Mouse (Mus musculus) T-helper 17 cell (primary cell): ENCODE results near the gene Dnah5.

Source experiments
- in situ Hi-C, 2 experiments: fragments of 300-600 bp; cut with MboI, MseI; formaldehyde crosslinking; loops; 1 replicate in 1 of 2; 2 replicates in 1 of 2; pipeline ENCODE4 v1.15.1; 2025; ENCODE audit warnings: high pct_unique_total_duplicates in 2 of 2

Gene Dnah5

DNA sequence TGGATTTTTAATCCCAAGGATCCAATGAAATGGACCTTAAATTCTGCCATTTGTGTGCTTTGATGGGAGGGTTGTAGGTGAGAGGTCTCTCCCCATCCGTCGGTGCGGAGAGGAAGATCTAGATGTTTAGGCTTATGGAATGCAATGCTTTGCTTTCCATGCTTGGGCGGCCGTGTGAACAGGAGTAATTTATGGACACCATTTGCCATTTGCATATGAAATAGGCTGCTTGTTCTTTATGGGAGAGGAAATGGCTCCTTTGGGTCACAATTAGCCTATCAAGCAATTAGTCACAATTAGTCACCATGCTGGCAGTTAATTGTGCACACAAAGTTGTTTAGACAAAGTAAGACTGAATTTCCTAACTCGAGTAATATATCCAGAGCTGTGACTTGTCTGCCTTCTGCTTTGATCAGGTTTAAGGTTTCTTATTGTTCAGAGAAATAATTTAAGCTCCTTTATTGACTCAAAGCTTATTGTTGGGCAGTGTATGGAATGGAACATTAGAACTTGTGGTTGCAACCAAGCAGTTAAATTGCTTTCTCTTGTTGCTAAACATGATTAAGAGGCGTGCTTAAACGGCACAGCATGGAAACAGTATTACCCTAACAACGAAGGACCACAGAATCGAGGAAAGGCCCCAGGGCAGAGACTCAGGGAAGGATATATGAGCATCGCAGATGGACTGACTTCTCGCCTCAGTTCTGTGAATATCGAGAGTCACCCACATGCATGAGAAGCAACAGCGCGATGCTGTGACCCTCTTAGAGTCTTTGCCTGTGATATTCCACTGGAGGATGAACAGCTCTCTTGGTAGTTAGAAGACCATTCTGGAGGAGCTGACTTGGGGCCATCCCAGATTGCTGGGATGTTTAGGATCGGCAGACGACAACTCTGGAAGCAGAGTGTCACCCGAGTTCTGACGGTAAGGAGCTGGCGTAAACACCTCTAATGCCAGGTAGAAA lies at the start of gene Dnah5:
Dnah5 (plus strand) TSS at position 642 of the 965 bp plus-strand sequence.
- in situ Hi-C loops = loop anchor here in 1 of 2 experiments (5.0 kb wide), 1 partner anchor 109 kb away; no protein-coding TSS in a partner anchor

DNA sequence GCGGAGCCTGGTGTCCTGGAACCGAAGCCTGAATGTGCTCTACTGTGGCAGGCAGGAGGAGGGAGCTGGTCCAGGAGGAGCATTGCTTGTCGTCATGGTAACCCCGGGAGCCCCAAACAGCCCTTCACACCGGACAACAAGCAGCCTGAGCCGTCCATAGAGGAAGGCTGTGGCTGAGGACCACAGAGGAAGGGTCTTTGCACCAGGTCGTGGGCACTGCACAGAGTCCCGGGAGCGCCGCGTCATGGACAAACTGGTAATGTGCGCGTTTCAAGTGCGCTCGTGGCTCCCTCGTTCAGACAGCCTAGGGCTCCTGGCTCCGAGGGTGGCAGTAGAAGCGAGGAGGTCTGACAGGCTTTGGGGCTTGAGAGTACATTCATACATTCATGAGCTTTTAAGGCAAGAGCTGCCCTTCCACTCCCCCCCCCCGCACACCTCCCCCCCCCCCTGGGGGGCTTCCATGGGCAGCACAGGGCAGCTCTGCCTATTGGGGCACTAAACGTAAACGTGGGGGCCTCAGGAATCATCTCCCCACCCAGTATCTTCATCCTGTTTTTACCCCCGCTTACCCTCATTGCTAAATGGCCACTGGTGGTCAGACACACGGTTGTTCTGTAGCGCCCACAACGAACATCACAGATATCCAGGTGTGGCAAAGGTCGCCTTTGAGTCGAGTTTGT lies 48.6 kb upstream of the Dnah5 start:
- in situ Hi-C loops = no loop called here

DNA sequence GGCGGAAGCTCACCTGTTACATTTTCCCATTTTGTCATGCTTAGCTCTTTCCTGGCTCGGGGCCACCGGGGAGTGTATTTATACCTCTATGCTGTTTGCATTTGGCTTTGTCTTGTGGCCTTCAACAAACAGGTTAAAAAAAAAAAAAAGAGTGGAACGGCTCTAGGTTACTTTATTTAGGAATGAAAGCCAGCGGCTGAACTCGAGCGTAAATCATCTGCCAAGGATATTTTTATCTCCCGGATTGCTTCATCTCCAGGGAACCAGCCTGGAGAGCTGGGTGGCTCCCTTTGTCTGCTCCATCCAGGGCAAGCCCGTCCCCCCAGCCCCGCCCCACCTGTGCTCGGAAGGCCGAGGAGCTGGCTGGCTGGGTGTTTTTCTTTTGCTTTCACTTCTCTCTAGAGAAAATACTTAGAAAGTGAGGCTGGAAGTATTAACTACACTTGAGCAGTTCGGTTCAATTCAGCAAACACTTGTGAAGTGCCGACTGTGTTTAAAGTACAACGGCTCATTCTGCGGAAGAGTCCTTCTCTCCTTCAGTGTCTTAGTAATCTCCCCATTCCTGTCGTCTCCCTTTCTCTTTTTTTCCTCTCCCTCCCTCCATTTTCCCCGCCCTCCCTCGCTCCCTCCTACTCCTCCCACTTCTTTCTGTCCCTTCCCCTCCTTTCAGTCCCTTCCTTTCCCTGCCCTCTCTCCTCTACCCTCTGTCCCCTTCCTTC lies 44.6 kb upstream of the Dnah5 start:
- in situ Hi-C loops = no loop called here

DNA sequence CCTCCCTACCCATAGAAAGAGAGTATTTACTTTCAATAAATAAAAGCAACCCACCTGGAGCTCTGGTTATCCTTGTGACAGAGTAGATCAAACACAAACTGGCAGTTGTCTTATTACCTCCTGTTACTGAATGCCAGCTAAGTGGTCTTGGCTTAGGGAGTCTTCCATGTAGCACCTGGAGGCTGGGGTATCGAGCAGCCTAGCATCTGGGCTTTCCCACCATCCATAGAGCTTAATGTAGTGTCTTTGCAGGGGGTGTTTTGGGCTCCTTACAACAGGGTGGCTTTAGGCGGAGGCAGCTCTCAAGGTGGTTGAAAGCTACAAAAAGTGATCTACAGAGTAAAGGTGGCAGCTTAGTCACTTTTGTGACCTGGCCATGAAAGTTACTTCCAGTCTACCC lies 41.3 kb upstream of the Dnah5 start:
- in situ Hi-C loops = loop anchor here in 1 of 2 experiments (5.0 kb wide), 1 partner anchor 75 kb away; no protein-coding TSS in a partner anchor

DNA sequence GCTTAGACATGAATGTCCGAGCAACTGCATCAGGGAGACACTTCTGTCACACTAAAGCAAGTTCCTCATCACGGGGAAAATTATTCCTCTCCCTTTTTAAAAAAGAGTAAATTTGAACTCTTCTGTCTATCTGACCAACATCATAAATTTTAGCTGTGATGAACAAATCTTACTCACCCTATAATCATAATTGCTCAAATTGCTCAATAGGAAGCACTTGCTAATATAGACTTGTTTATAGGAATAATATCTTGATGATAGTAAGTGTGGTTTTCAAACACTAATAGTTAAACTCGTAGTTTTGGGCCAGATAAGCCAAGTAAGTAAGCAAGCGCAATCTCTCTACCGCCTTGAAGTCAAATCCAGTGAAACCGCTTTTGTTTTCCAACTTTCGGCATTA lies 38.3 kb upstream of the Dnah5 start:
- in situ Hi-C loops = no loop called here

DNA sequence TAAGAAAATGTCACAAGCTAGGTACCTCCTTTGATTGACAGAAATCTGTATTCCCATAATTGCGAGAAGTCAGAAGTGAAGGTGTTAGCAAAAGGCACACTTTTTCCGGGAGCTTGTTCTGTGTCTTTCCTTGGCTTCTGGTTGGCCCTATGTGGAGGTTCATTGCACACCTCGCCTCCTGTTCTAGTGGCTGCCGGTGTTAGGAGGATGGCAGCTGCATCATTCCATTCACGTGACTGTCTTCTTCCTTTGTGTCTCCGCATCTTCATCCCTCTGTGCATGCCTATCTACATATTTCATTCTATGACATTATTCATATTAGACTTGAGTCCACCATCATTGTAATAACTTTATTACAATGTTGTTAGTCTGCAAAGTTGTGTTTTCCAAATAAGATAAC lies 37.5 kb upstream of the Dnah5 start:
- in situ Hi-C loops = no loop called here

DNA sequence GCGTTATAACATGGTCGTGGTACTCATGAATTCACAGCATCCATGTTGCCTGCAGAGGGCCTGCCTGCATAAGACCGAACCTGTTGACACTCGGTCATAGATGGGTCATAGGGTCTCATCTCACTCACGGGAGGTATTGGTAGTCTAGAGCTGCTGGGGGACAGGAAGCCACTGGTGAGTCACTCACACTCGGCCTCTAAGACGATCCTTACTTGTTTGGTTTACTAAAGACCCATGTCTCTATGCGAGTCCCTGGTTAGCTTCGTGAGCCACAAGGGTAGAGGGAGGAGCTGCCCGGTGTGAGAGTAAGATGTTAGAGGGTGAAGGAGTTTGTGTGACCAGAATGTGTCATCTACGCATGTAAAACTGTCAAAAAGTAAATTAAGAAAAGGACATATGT lies 24.6 kb upstream of the Dnah5 start:
- in situ Hi-C loops = loop anchor here (5.0 kb wide), 3 partner anchors 267 to 427 kb away; no protein-coding TSS in a partner anchor

DNA sequence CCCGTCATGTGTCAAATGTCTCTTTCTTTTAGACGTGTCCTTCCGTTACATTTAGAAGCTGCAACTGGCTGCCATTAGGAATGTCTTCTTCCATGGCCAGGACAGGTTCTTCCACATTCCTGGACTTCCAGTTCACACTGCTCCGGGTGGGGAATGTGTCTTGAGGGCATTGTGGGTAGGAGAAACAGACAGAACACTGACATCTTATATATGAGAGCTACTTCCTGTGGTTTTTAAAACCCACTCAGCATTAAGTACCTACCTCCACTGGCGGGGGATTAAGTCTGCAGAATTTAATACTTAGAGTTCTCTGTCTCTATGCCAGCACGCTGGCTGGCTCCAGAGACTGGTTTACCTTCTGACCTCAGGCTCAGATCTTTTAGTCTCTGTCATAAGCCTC lies 24.0 kb upstream of the Dnah5 start:
- in situ Hi-C loops = loop anchor here (5.0 kb wide), 3 partner anchors 267 to 427 kb away; no protein-coding TSS in a partner anchor

DNA sequence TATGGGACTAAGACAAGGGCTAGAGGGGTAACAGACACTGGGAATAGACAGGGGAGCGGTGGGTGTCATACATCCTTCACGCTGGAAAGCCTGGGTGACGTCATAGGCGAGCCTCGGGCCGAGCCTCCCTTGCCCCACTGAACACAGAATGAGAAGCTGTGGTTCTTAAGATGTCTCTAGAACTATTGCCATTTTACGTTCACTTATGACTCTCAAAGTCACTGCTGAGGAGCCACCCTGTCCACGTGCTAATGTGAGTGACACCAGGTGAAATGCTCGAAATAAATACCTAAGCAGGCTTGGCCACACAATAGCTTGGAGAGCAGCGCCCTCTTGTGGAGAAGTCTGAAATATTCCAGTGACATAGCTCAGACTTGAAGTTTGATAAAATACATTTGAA lies 21.7 kb upstream of the Dnah5 start:
- in situ Hi-C loops = loop anchor here in 1 of 2 experiments (5.0 kb wide), 2 partner anchors 100 to 260 kb away; no protein-coding TSS in a partner anchor

DNA sequence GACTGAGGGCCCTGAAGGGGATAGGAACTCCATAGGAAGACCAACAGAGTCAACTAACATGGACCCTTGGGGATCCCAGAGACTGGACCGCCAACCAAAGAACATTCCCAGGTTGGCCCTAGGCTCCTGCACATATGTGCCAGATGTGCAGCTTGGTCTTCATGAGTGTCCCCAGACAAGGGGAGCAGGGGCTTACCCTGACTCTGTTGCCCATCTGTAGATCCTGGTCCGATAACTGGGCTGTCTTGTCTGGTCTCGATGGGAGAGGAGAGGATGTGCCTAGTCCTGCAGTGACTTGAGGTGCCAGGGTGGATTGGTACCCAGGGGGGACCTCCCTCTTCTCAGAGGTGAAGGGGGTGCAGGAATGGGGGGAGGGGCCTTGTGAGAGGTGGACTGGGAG lies 21.0 kb upstream of the Dnah5 start:
- in situ Hi-C loops = loop anchor here in 1 of 2 experiments (5.0 kb wide), 2 partner anchors 100 to 260 kb away; no protein-coding TSS in a partner anchor

DNA sequence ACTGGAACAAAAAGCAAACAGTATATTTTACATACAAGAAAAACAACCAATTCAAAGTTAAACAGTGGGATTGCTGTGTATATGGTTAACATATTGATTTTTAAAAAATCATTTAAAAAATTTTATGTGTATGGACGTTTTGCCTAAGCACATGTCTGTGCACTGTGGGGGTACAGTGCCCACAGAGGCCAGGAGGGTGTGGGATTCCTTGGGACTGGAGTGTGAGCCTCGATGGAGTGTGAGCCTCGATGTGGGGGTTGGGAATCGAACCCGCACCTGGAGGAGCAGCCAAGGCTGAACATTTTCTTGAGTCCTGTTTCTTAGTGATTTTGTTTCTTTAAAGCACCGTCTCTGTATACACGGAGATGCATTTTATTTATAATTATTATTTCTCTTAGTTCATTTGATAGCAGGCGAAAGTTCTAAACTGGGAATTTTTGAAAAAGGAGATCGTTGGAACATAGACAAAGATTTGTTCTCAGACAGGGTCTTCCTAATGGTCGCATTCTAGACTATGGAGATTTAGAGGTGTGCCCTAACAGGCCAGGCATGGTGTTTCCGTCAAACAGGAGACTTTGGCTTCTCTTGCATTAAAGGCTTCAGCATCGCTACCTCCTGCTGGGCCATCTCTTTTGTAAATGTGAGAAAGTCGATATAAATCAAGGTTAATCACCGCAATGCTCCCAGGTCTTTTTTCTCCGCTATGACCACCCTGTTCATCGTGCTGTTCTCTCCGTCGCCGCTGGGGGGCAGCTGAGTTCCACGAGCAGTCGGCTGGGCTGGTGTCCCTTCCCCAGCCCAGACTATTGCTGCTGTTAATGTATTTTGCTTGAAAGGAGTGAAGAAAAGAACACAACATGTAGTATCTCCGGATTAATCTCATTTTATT lies 15.8 kb upstream of the Dnah5 start:
- in situ Hi-C loops = no loop called here

DNA sequence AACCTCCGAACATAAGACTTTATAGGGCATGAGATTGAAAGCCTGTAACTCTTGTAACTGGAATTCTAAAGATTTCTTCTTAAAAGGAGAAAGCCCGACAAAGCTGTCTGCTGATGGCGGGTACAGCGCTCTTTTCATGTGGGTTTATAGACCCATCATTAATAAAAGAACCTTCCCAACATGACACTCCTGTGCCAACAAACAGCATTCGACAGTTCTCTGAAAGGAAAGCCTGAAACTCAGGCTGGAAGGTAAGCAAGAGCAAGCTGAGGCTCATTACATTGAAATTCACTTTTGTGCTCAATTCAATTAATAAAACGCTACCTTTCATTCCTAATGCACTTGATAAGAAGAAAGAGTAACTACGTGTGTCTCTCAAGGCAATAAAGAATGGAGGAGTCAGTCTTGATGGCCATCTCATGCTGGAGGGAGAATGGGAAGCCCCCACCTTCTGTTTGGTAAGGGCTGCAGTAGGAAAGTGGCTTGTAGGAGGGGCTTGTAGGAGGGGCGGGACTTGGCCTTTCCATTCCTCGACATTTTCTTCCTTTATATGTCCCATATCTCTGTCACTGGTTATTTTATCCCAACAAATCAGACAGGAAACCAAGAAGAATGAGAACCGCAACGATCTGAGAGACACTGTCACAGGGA lies 15.1 kb upstream of the Dnah5 start:
- in situ Hi-C loops = no loop called here

DNA sequence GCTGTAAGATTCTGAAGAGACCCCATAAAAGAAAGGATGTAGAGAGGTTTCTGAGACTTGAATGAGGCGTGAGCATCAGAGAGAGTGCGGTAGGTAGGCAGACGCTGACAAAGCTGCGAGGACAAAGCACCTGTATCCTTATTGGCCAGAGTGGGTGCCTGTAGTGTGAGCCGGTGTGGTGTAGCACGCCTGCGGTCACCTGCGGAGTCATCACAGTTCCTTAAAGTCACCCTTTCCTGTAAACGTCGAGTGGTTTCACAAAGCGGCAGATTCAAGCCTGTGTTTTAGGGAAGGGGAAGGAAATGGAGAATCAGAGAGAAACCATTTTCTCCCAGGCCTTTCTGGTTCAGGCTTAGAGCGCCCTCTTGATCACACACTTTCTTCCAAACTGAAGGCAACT lies 13.9 kb upstream of the Dnah5 start:
- in situ Hi-C loops = no loop called here

DNA sequence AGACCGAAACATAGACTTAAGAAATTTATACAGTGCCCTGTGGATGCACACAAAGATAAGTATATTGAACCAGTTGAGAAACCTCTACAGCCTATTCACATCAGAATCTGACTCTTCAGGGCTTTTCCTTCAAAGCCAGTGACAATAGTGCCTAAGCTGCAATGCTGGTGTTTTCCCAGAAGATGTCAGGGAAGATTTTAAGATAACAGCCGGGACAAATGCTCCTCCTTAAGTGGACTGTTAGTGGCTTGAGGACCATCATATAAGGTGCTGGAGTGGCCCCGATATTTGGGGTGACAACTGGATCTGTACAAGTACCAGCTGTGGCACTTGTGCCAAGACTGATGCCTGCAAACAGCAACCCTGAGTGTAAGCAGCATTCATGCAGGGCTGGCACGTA lies 4.9 kb upstream of the Dnah5 start:
- in situ Hi-C loops = loop anchor here in 1 of 2 experiments (5.0 kb wide), 1 partner anchor 99 kb away; no protein-coding TSS in a partner anchor

DNA sequence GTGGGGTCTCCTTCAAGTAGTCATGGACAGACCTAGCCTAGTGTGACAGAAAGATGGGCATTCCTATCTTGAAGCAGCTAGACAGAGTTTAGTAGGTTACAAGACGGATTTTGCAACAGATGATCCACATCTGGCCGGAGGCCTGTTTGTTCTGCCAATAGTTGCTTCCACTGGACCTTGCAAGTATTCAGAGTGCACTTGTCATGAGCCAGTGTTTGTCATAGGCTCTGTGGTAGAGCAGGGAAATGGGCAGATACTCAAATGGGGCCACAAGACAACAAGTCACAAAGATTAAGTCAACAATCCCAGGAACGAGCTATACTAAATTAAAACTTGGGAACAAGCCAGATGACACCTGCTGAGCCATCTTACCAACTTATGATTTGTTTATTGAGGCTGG lies 1.1 kb downstream of the Dnah5 start:
- in situ Hi-C loops = loop anchor here in 1 of 2 experiments (5.0 kb wide), 1 partner anchor 108 kb away; no protein-coding TSS in a partner anchor

DNA sequence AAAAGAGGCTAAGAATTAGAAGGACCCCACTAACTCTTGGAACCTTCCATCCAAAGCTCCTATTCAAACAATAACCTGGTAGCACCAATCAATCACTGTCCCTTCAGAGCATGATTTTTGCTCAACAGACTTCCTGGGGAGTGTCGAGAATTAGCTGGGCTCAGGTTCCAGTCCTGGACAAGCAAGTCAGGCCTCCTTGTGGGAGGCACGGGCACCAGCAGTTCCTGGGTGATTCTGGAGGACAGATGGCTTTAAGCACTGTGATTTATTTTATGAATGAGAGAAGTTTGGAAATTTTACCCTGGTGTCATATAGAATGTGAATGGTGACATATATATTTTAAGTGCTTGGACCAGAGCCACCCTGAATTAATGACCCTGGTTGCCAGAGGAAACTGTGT lies 4.0 kb downstream of the Dnah5 start:
- in situ Hi-C loops = no loop called here

DNA sequence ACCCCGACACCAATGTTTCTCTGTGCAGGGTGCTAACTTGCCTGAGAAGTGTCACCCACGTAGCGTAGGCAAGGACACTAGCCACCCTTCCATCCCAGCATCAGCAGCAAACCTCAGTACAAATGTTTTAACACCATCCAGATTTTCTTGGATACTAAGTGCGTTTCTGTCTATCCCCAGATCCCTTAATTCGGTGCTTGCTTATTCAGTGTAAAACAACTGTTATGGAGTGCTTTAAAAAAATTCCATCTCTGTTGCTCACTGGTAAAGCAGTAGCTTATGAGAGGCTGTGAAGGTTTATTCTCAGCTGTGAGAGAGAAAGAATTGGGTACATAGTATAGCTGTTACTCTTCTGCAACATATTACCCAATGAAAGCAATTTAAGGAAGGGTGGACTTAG lies 9.5 kb downstream of the Dnah5 start:
- in situ Hi-C loops = no loop called here

DNA sequence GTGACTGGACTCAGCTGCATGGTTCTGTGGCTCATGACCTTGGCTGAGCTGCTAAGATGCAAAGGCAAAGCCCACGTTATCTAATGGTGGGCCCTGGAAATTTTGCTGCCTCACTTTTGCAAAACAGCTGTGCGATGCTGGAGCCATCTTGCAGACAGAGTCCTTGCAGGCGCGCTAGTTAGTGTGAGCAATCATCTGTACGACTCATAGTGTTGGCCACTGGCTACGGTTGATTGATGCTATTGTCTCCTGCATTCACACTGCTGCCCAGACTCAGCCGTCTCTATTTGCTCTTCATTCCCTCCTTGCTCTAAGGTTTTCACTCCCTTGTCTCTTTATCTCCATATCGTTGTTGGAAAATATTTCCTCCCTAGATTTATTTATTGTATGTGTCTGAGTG lies 12.8 kb downstream of the Dnah5 start:
- in situ Hi-C loops = no loop called here

DNA sequence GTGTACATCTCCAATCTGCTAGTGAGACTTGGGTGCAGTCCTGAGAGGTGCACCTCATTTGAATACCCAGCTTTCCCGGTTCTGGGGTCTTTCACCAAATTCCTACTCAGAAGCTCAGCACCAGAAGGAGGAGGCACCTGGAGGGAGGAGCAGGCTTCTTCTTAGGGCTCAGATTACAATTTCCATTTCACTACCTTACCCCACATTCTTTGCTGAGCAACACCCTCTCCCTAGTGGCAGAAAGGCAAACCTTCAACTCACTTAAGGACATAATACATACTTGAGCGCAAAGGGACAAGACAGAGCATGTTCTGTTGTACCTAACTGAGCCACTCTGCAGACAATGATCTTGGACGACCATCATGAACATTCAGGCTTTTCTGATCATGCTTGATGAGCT lies 23.8 kb downstream of the Dnah5 start:
- in situ Hi-C loops = loop anchor here in 1 of 2 experiments (5.0 kb wide), 1 partner anchor 85 kb away; no protein-coding TSS in a partner anchor

DNA sequence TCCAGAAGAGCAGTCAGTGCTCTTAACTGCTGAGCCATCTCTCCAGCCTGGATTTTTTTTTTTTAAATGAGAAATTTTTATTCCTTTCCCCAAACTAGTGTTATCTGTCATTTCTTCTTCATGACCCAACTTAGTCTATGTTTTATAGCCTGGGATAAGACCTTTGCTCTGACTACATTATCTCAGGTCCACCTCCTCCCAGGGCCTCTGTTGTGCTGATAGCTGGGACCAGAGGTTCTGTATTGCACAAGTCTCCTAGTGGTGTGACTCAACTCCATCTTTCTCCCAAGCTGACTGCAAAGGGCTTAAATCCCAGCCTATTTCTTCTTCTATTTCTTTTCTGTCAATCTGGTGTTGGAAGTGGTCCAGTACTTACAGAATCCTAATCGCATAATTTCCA lies 56.7 kb downstream of the Dnah5 start:
- in situ Hi-C loops = no loop called here
